Mouse (Mus musculus) MEL (cell line): ENCODE results near the gene Col23a1. TPM values are rescaled to one million over a fixed set of nuclear protein-coding genes. Genes with fewer than 3 reads are reported as not detected.

Source experiments
- DNase-seq: peaks from one replicate; pipeline ENCODE4 v3.0.0; 2011; ENCODE audit warnings: low read depth, low spot score
- H3K27ac ChIP-seq: 2 replicates; pipeline ENCODE4 v1.5.1; 2012; ENCODE audit warnings: low read depth, mild to moderate bottlenecking, control low read depth, low read length, moderate library complexity; ENCODE audit not compliant: control insufficient read depth
- H3K27me3 ChIP-seq, 2 experiments: fragments of 150-350 bp in 1 of 2; sonication (generic) in 1 of 2; 2 replicates each; pipeline ENCODE4 v1.6.1; 2012; ENCODE audit warnings: low read length in 2 of 2, mild to moderate bottlenecking in 2 of 2, improper control_type of control experiment in 1 of 2, moderate library complexity in 1 of 2; ENCODE audit not compliant: insufficient read depth in 2 of 2, control insufficient read depth in 1 of 2
- H3K36me3 ChIP-seq, 2 experiments: 2 replicates each; pipeline ENCODE4 v1.6.1; 2012 to 2014; ENCODE audit warnings: low read length in 2 of 2, improper control_type of control experiment in 1 of 2, inconsistent platforms in 1 of 2, mild to moderate bottlenecking in 1 of 2; ENCODE audit not compliant: insufficient read depth in 2 of 2, control insufficient read depth in 1 of 2
- H3K4me1 ChIP-seq, 2 experiments: fragments of 150-350 bp in 1 of 2; sonication (generic) in 1 of 2; 2 replicates each; pipeline ENCODE4 v1.6.1; 2012; ENCODE audit warnings: low read length in 2 of 2, improper control_type of control experiment in 1 of 2, mild to moderate bottlenecking in 1 of 2; ENCODE audit not compliant: insufficient read depth in 2 of 2, control insufficient read depth in 1 of 2
- H3K4me3 ChIP-seq, 2 experiments: fragments of 150-350 bp in 1 of 2; sonication (generic) in 1 of 2; 2 replicates each; pipeline ENCODE4 v1.5.1; 2012; ENCODE audit warnings: low read depth in 2 of 2, low read length in 2 of 2, mild to moderate bottlenecking in 2 of 2, moderate library complexity in 2 of 2, control low read depth in 1 of 2, improper control_type of control experiment in 1 of 2; ENCODE audit not compliant: control insufficient read depth in 1 of 2, insufficient read depth in 1 of 2
- H3K79me2 ChIP-seq: 2 replicates; pipeline ENCODE4 v1.6.1; 2012; ENCODE audit warnings: mild to moderate bottlenecking, low read length, moderate library complexity; ENCODE audit not compliant: control insufficient read depth, poor library complexity, insufficient read depth
- H3K9ac ChIP-seq: 2 replicates; pipeline ENCODE4 v1.6.1; 2012; ENCODE audit warnings: low read depth, mild to moderate bottlenecking, control low read depth, low read length, moderate library complexity; ENCODE audit not compliant: control insufficient read depth, poor library complexity, severe bottlenecking
- H3K9me3 ChIP-seq: fragments of 150-350 bp; sonication (generic); replicated peaks from 2 replicates; pipeline ENCODE4 v1.6.1; 2012; ENCODE audit warnings: mild to moderate bottlenecking, low read length, improper control_type of control experiment, moderate library complexity; ENCODE audit not compliant: insufficient read depth
- BHLHE40 ChIP-seq: IDR thresholded peaks from 2 replicates; pipeline ENCODE4 v1.6.1; 2012; ENCODE audit warnings: low read depth, mild to moderate bottlenecking, inconsistent platforms, low read length, improper control_type of control experiment, borderline replicate concordance
- CHD2 ChIP-seq: IDR thresholded peaks from 2 replicates; pipeline ENCODE4 v1.6.1; 2011; ENCODE audit warnings: low read length, improper control_type of control experiment
- CTCF ChIP-seq, 3 experiments: IDR thresholded peaks in 2 of 3; conservative IDR thresholded peaks in 1 of 3; 2 replicates each; pipeline ENCODE4 v1.5.1; 2011 to 2012; ENCODE audit warnings: low read length in 3 of 3, low read depth in 2 of 3, mild to moderate bottlenecking in 2 of 3, improper control_type of control experiment in 1 of 3, inconsistent platforms in 1 of 3, mixed read lengths in 1 of 3, moderate library complexity in 1 of 3; ENCODE audit not compliant: control insufficient read depth in 1 of 3, insufficient read depth in 1 of 3, poor library complexity in 1 of 3, severe bottlenecking in 1 of 3
- E2F4 ChIP-seq: IDR thresholded peaks from 2 replicates; pipeline ENCODE4 v1.6.1; 2011; ENCODE audit warnings: low read depth, low read length, improper control_type of control experiment, borderline replicate concordance
- ELF1 ChIP-seq: IDR thresholded peaks from 2 replicates; pipeline ENCODE4 v1.6.1; 2014; ENCODE audit warnings: low read depth, mild to moderate bottlenecking, inconsistent platforms, low read length, improper control_type of control experiment, moderate library complexity
- GABPA ChIP-seq: IDR thresholded peaks from 2 replicates; pipeline ENCODE4 v1.6.1; 2012; ENCODE audit warnings: low read depth, mild to moderate bottlenecking, inconsistent platforms, low read length, improper control_type of control experiment, moderate library complexity
- HCFC1 ChIP-seq: IDR thresholded peaks from 2 replicates; pipeline ENCODE4 v1.6.1; 2012; ENCODE audit warnings: low read depth, mild to moderate bottlenecking, inconsistent platforms, low read length, improper control_type of control experiment, moderate library complexity
- JUND ChIP-seq: IDR thresholded peaks from 2 replicates; pipeline ENCODE4 v1.6.1; 2011; ENCODE audit warnings: low read depth, mild to moderate bottlenecking, improper control_type of control experiment, low read length
- KAT2A ChIP-seq: conservative IDR thresholded peaks from 2 replicates; pipeline ENCODE4 v1.6.1; 2012; ENCODE audit warnings: low read depth, low read length, improper control_type of control experiment, inconsistent platforms
- MAFK ChIP-seq: IDR thresholded peaks from 2 replicates; pipeline ENCODE4 v1.6.1; 2011; ENCODE audit warnings: low read depth, mild to moderate bottlenecking, low read length, improper control_type of control experiment, borderline replicate concordance
- MAX ChIP-seq: IDR thresholded peaks from 2 replicates; pipeline ENCODE4 v1.6.1; 2011; ENCODE audit warnings: low read length, improper control_type of control experiment
- MAZ ChIP-seq: IDR thresholded peaks from 2 replicates; pipeline ENCODE4 v1.6.1; 2012; ENCODE audit warnings: low read depth, mild to moderate bottlenecking, inconsistent platforms, low read length, improper control_type of control experiment
- MEF2A ChIP-seq: IDR thresholded peaks from 2 replicates; pipeline ENCODE4 v1.6.1; 2014; ENCODE audit warnings: low read depth, mild to moderate bottlenecking, inconsistent platforms, low read length, improper control_type of control experiment; ENCODE audit not compliant: poor library complexity, insufficient replicate concordance, severe bottlenecking; ENCODE audit errors: extremely low read depth
- MXI1 ChIP-seq: IDR thresholded peaks from 2 replicates; pipeline ENCODE4 v1.6.1; 2011; ENCODE audit warnings: mild to moderate bottlenecking, low read depth, low read length, improper control_type of control experiment
- NELFE ChIP-seq: IDR thresholded peaks from 2 replicates; pipeline ENCODE4 v1.6.1; 2011; ENCODE audit warnings: low read depth, low read length, improper control_type of control experiment
- NRF1 ChIP-seq: IDR thresholded peaks from 2 replicates; pipeline ENCODE4 v1.6.1; 2014; ENCODE audit warnings: low read depth, mild to moderate bottlenecking, inconsistent platforms, low read length, improper control_type of control experiment, moderate library complexity; ENCODE audit not compliant: poor library complexity, insufficient read depth, severe bottlenecking
- RAD21 ChIP-seq: IDR thresholded peaks from 2 replicates; pipeline ENCODE4 v1.6.1; 2011; ENCODE audit warnings: mild to moderate bottlenecking, low read depth, low read length, improper control_type of control experiment
- SIN3A ChIP-seq: IDR thresholded peaks from 2 replicates; pipeline ENCODE4 v1.6.1; 2012; ENCODE audit warnings: low read length, improper control_type of control experiment, inconsistent platforms
- TAL1 ChIP-seq: IDR thresholded peaks from 2 replicates; pipeline ENCODE4 v1.6.1; 2012; ENCODE audit warnings: mild to moderate bottlenecking, inconsistent platforms, low read length, moderate library complexity, mixed read lengths
- TBP ChIP-seq: IDR thresholded peaks from 2 replicates; pipeline ENCODE4 v1.8.0; 2011; ENCODE audit warnings: low read depth, low read length, improper control_type of control experiment
- USF1 ChIP-seq: IDR thresholded peaks from 2 replicates; pipeline ENCODE4 v1.6.1; 2014; ENCODE audit warnings: low read depth, mild to moderate bottlenecking, inconsistent platforms, low read length, improper control_type of control experiment, moderate library complexity
- ZC3H11A ChIP-seq: IDR thresholded peaks from 2 replicates; pipeline ENCODE4 v1.6.1; 2012; ENCODE audit warnings: low read depth, mild to moderate bottlenecking, inconsistent platforms, low read length, improper control_type of control experiment
- ZKSCAN1 ChIP-seq: IDR thresholded peaks from 2 replicates; pipeline ENCODE4 v1.6.1; 2012; ENCODE audit warnings: low read depth, mild to moderate bottlenecking, inconsistent platforms, low read length, improper control_type of control experiment, moderate library complexity
- ZNF384 ChIP-seq: IDR thresholded peaks from 2 replicates; pipeline ENCODE4 v1.6.1; 2012; ENCODE audit warnings: low read depth, mild to moderate bottlenecking, inconsistent platforms, low read length, improper control_type of control experiment
- polyA plus RNA-seq, 2 experiments: library from polyadenylated mRNA; stranded (reverse) in 1 of 2; unstranded in 1 of 2; fragments of >175 nt in 1 of 2; fragments of >200 nt in 1 of 2; gene quantifications; 2 replicates each; pipeline versions ENCODE4 v1.2.1 to v1.2.4; 2012; ENCODE audit warnings: low replicate concordance in 2 of 2, low read depth in 1 of 2; ENCODE audit not compliant: insufficient read length in 2 of 2, insufficient read depth in 1 of 2, missing spikeins in 1 of 2
- total RNA-seq: library from RNA; depleted of rRNA; stranded (reverse); fragments of 300-350 nt; gene quantifications from 2 replicates; pipeline ENCODE4 v1.2.3, GENCODE M21; 2012

Gene Col23a1
- total and polyA plus RNA-seq, 3 experiments = under 0.01 to 0.03 TPM; not detected in 1

GRCm38 (mm10) chr11:51453742-51454141, 164.0 kb downstream of the Col23a1 start:
- TF ChIP-seq TBP (no peak), SIN3A (no peak), CTCF (IDR thresholded peaks at IDR 0.05 in 2 of 3, conservative IDR thresholded peaks at IDR 0.05 in 1 of 3; ENCODE audit: control insufficient read depth in 1 of 3, insufficient read depth in 1 of 3, low read depth in 2 of 3, low read length in 3 of 3, poor library complexity in 1 of 3, severe bottlenecking in 1 of 3) (no peak), MAX (no peak), MXI1 (no peak), KAT2A (no peak), NRF1 (no peak), TAL1 (no peak), MAZ (no peak), GABPA (no peak), BHLHE40 (no peak), ZKSCAN1 (no peak), NELFE (no peak), ZC3H11A (no peak)
- Histone ChIP-seq H3K27ac (no peak overlapping the region), H3K27me3 (no peaks in the 10 kb centered on the region), H3K9me3 (no peaks in the 10 kb centered on the region), H3K9ac (no peak overlapping the region), H3K4me1 (no peaks in the 10 kb centered on the region), H3K4me3 (no peak overlapping the region), H3K36me3 (no peaks in the 10 kb centered on the region), H3K79me2 (no peaks in the 10 kb centered on the region)
- no peak for DNase-seq

DNA sequence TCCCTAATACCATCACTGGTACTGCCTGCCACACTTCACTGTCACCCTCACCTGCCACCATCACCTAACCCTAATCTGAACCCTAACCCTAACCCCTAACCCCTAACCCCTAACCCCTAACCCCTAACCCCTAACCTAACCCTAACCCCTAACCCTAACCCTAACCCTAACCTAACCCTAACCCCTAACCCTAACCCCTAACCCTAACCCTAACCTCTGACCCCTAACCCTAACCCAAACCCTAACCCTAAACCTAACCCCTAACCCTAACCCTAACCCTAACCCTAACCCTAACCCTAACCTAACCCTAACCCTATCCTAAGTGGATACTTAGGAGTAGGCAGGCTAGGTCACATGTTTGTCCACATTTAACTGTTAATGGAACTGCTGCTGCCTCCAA, 165.8 kb downstream of the Col23a1 start:
- H3K79me2 ChIP-seq = no peaks in the 10 kb centered on the region
- no peaks in the 10 kb centered on the region for H3K4me1 ChIP-seq

DNA sequence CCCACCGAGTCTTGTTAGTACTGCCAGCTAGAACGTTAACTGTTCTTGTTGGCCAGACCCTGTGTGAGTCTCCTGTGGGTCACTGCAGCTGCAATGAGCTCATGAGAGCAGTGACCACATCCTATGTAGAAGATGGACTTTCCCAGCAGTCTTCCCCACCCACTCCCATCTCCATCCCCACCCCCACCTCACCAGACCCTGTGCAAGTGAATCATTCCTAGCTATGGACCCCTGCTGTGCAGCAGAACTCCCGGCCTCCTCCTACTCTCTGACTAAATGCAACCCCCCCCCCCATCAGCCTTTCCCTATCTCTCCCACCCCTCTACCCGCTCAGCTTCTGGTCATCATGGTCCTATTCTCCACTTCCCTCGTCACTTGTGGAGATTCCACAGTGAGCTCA, 167.9 kb downstream of the Col23a1 start:
- TF ChIP-seq TBP (no peak), USF1 (no peak), CTCF (IDR thresholded peaks at IDR 0.05 in 2 of 3, conservative IDR thresholded peaks at IDR 0.05 in 1 of 3; ENCODE audit: control insufficient read depth in 1 of 3, insufficient read depth in 1 of 3, low read depth in 2 of 3, low read length in 3 of 3, poor library complexity in 1 of 3, severe bottlenecking in 1 of 3) (no peak), SIN3A (no peak), RAD21 (no peak), ZNF384 (no peak), MAFK (no peak), CHD2 (no peak), MEF2A (no peak), HCFC1 (no peak), ZC3H11A (no peak), E2F4 (no peak), ELF1 (no peak), TAL1 (no peak), JUND (no peak), MAX (no peak), NRF1 (no peak)
- Histone ChIP-seq H3K9me3 (no peaks in the 10 kb centered on the region), H3K27ac (no peak overlapping the region), H3K4me1 (no peaks in the 10 kb centered on the region), H3K36me3 (no peaks in the 10 kb centered on the region), H3K27me3 (no peaks in the 10 kb centered on the region), H3K4me3 (no peak overlapping the region), H3K79me2 (no peaks in the 10 kb centered on the region), H3K9ac (no peak overlapping the region)
- no peak for DNase-seq

More for the DNA sequence above, 165.8 kb downstream of the Col23a1 start:
- Histone ChIP-seq H3K27me3 (no peaks in the 10 kb centered on the region), H3K4me3 (no peak overlapping the region), H3K9ac (no peak overlapping the region), H3K27ac (no peak overlapping the region), H3K9me3 (no peaks in the 10 kb centered on the region), H3K36me3 (no peaks in the 10 kb centered on the region)
- peak; percentile 47 for DNase-seq
- no peak for TF ChIP-seq CTCF (IDR thresholded peaks at IDR 0.05 in 2 of 3, conservative IDR thresholded peaks at IDR 0.05 in 1 of 3; ENCODE audit: control insufficient read depth in 1 of 3, insufficient read depth in 1 of 3, low read depth in 2 of 3, low read length in 3 of 3, poor library complexity in 1 of 3, severe bottlenecking in 1 of 3)
- TF ChIP-seq E2F4 = no peak
